Mouse (Mus musculus) heart, postnatal 0 days (tissue): Measurements from ENCODE around the gene Shank1. TPM values are rescaled to one million over a fixed set of nuclear protein-coding genes. Genes with fewer than 3 reads are reported as not detected.
A peak's percentile ranks its signal among the peaks of the same experiment; 100 is the strongest.

ENCODE experiments used
- ATAC-seq: fragments of 200-750 bp; cut with Nextera tagmentation; 2 replicates; pipeline ENCODE4 v1.8.0; 2017; ENCODE audit warnings: low read depth, moderate number of reproducible peaks, moderate library complexity; ENCODE audit not compliant: insufficient read depth
- DNase-seq: peaks from one replicate; pipeline ENCODE4 v3.0.0-alpha.2; 2016; ENCODE audit warnings: low spot score
- H3K27ac ChIP-seq: fragments of 300-500 bp; sonication (generic); 2 replicates; pipeline ENCODE4 v1.5.1; 2014; ENCODE audit warnings: low read depth, mild to moderate bottlenecking
- H3K27me3 ChIP-seq: fragments of 300-500 bp; sonication (generic); 2 replicates; pipeline ENCODE4 v1.6.1; 2014; ENCODE audit warnings: low read length, mixed read lengths; ENCODE audit not compliant: control insufficient read depth, insufficient read depth
- H3K36me3 ChIP-seq: fragments of 300-500 bp; sonication (generic); replicated peaks from 2 replicates; pipeline ENCODE4 v1.6.1; 2014; ENCODE audit warnings: low read length, mixed read lengths; ENCODE audit not compliant: control insufficient read depth, insufficient read depth
- H3K4me1 ChIP-seq: fragments of 300-500 bp; sonication (generic); 2 replicates; pipeline ENCODE4 v1.6.1; 2014; ENCODE audit warnings: antibody characterized with exemption; ENCODE audit not compliant: control insufficient read depth, insufficient read depth
- H3K4me2 ChIP-seq: fragments of 300-500 bp; sonication (generic); 2 replicates; pipeline ENCODE4 v1.6.1; 2014; ENCODE audit warnings: low read depth, mild to moderate bottlenecking, low read length, moderate library complexity
- H3K4me3 ChIP-seq: fragments of 300-500 bp; sonication (generic); 2 replicates; pipeline ENCODE4 v1.5.1; 2014; ENCODE audit warnings: low read depth, low read length
- H3K9ac ChIP-seq: fragments of 300-500 bp; sonication (generic); replicated peaks from 2 replicates; pipeline ENCODE4 v1.6.1; 2014; ENCODE audit warnings: low read depth, low read length, mixed read lengths
- H3K9me3 ChIP-seq: fragments of 300-500 bp; sonication (generic); replicated peaks from 2 replicates; pipeline ENCODE4 v1.6.1; 2016; ENCODE audit warnings: low read length; ENCODE audit not compliant: control insufficient read depth
- CTCF ChIP-seq: IDR thresholded peaks from 2 replicates; pipeline ENCODE4 v1.5.1; 2016; ENCODE audit warnings: antibody characterized with exemption, control low read depth, low read depth
- EP300 ChIP-seq: IDR thresholded peaks from 2 replicates; pipeline ENCODE4 v1.6.1; 2016; ENCODE audit warnings: antibody characterized with exemption, low read depth
- WGBS: fragments of 180-500 bp; shearing (Covaris S2); extraction: QIAGEN DNeasy Blood & Tissue Kit; methylation state at CpG from one replicate; pipeline ENCODE4 v1.1.7; 2014; 5-methylcytosine and 5-hydroxymethylcytosine counted together
- polyA plus RNA-seq: library from polyadenylated mRNA; unstranded; fragments of >200 nt; fragmentation: Nextera tagmentation; extraction: Ambion mirVana; gene quantifications from 2 replicates; pipeline ENCODE4 v1.2.1, GENCODE M21; 2015
- total RNA-seq: library from RNA; depleted of rRNA; stranded (reverse); fragments of >200 nt; gene quantifications from 2 replicates; pipeline ENCODE4 v1.2.3, GENCODE M21; 2014; ENCODE audit warnings: low replicate concordance; rRNA removed

The Shank1 gene
- total and polyA plus RNA-seq, 2 experiments from 2014 or later, result 0.36 to 0.61 TPM

DNA sequence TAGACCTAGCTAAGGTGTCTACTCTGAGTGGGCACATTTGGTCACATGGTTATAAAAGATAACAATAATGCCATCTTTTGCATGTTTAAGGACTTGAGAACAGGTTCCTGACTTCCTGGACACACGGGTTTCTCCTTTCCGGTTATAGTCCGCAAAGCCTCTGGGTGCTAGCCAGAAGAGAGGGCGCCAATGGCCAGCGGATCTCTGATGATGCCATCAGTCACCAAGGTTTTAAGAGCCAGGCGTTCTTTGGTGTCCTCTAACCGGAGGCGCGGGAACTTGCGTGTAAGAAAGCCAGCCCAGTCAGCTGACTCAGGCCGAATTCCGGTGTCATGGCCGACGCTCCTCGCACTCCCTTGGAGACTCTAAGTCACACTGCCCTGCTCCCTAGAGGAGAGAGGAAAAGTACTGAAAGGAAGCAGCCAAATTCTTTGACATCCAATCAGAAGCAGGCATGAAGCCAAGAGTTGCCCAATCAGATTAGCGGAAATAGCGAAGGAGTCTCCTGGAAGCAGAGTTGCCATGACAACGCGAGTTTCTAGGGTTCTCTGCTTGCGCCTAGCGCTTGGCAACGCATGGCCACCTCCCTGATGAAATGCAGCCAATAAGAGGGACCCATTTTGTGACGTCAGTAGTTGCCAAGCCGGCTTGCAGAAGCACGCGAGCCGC is 95.4 kb downstream of the Shank1 start:
- Histone ChIP-seq H3K27ac (no peak overlapping the region), H3K4me1 (no peaks in the 10 kb centered on the region), H3K27me3 (0 out of 2 replicates have a peak, but pooled peaks cover 9% of the 10 kb centered on the region), H3K4me3 (peak overlapping the region; percentile 37), H3K9ac (no peak overlapping the region), H3K36me3 (no peaks in the 10 kb centered on the region), H3K4me2 (peak overlapping the region; percentile 54), H3K9me3 (no peaks in the 10 kb centered on the region)
- DNase-seq, result peak; percentile 95
- WGBS, result 1% methylated on average over 27 of the region's 27 CpGs
- ATAC-seq, result peak; percentile 90
- TF ChIP-seq EP300 (no peak), CTCF (no peak)

DNA sequence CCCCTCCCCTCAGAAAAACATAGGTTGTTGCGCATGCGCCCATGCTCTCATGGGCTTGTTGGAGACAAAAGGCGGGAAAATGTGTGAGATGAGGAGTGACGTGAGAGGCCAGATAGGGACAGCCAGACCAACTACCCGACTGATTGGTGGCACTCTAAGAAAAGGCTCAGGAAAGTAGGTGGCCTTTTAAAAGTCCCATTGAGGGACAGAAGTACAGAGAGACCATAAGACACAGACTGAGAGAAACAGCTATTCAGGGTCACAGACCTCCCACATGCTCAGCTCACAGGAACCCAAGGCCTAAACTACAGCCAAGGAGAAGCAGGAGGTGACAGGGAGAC is 95.9 kb downstream of the Shank1 start:
- Histone ChIP-seq H3K36me3 (no peaks in the 10 kb centered on the region), H3K9ac (no peak overlapping the region), H3K4me2 (no peak overlapping the region), H3K4me1 (no peaks in the 10 kb centered on the region), H3K27me3 (0 out of 2 replicates have a peak, but pooled peaks cover 8% of the 10 kb centered on the region), H3K4me3 (peak overlapping the region; percentile 37; the same call in 1 of the 2 replicates), H3K9me3 (no peaks in the 10 kb centered on the region), H3K27ac (no peak overlapping the region)
- no peak for DNase-seq
- TF ChIP-seq EP300 (no peak), CTCF (no peak)
- ATAC-seq, result no peak; the same call in 1 of the 2 replicates
- under 1% methylated on average over 5 of the region's 5 CpGs for WGBS

Other genes starting within 250 kb of the Shank1 start
- gene Klk1b21, start 207.9 kb upstream of the Shank1 start, total RNA-seq, result not detected in 2 replicates
- not detected in 2 replicates for gene Klk1b21, start 207.9 kb upstream of the Shank1 start, polyA plus RNA-seq
- not detected in 2 replicates for gene Klk1b22, start 197.6 kb upstream of the Shank1 start, total RNA-seq
- gene Klk1b22, start 197.6 kb upstream of the Shank1 start, polyA plus RNA-seq, result not detected in 2 replicates
- not detected in 2 replicates for gene Klk1b16, start 173.5 kb upstream of the Shank1 start, total RNA-seq
- gene Klk1b16, start 173.5 kb upstream of the Shank1 start, polyA plus RNA-seq, result not detected in 2 replicates
- not detected in 2 replicates for gene Klk1b24, start 122.0 kb upstream of the Shank1 start, total RNA-seq
- not detected in 2 replicates for gene Klk1b24, start 122.0 kb upstream of the Shank1 start, polyA plus RNA-seq
- not detected in 2 replicates for gene Klk1b3, start 112.1 kb upstream of the Shank1 start, total RNA-seq
- not detected in 2 replicates for gene Klk1b3, start 112.1 kb upstream of the Shank1 start, polyA plus RNA-seq
- gene Klk1b4, start 102.8 kb upstream of the Shank1 start, total RNA-seq, result not detected in 2 replicates
- not detected in 2 replicates for gene Klk1b4, start 102.8 kb upstream of the Shank1 start, polyA plus RNA-seq
- not detected in 2 replicates for gene Klk1b5, start 94.3 kb upstream of the Shank1 start, total RNA-seq
- gene Klk1b5, start 94.3 kb upstream of the Shank1 start, polyA plus RNA-seq, result not detected in 2 replicates
- not detected in 2 replicates for gene Klk1, start 84.9 kb upstream of the Shank1 start, total RNA-seq
- 0.16 TPM in 1 of 2 replicates, not detected in the other for gene Klk1, start 84.9 kb upstream of the Shank1 start, polyA plus RNA-seq
- gene Gm36864, start 74.1 kb upstream of the Shank1 start, total RNA-seq, result not detected in 2 replicates
- not detected in 2 replicates for gene Gm36864, start 74.1 kb upstream of the Shank1 start, polyA plus RNA-seq
- gene 1700028J19Rik, start 63.6 kb upstream of the Shank1 start, total RNA-seq, result 0.15 and 0.31 TPM in 2 replicates
- 1.2 and 1.3 TPM in 2 replicates for gene 1700028J19Rik, start 63.6 kb upstream of the Shank1 start, polyA plus RNA-seq
- 127 and 130 TPM in 2 replicates for gene 2410002F23Rik, start 63.5 kb upstream of the Shank1 start, total RNA-seq
- gene 2410002F23Rik, start 63.5 kb upstream of the Shank1 start, polyA plus RNA-seq, result 38.1 and 53.1 TPM in 2 replicates
- not detected in 2 replicates for gene Acp4, start 52.9 kb upstream of the Shank1 start, total RNA-seq
- not detected in 2 replicates for gene Acp4, start 52.9 kb upstream of the Shank1 start, polyA plus RNA-seq
- gene Gm15517, start 48.8 kb upstream of the Shank1 start, total RNA-seq, result not detected in 2 replicates
- gene Gm15517, start 48.8 kb upstream of the Shank1 start, polyA plus RNA-seq, result not detected in 2 replicates
- 1.4 and 1.7 TPM in 2 replicates for gene Clec11a, start 3.4 kb upstream of the Shank1 start, total RNA-seq
- gene Clec11a, start 3.4 kb upstream of the Shank1 start, polyA plus RNA-seq, result 1.00 and 1.3 TPM in 2 replicates
- gene Syt3, start 73.8 kb downstream of the Shank1 start, total RNA-seq, result 0.58 and 3.1 TPM in 2 replicates
- 0.81 and 0.86 TPM in 2 replicates for gene Syt3, start 73.8 kb downstream of the Shank1 start, polyA plus RNA-seq
- gene 1700008O03Rik, start 75.6 kb downstream of the Shank1 start, total RNA-seq, result not detected in 2 replicates
- 0.14 and 0.52 TPM in 2 replicates for gene 1700008O03Rik, start 75.6 kb downstream of the Shank1 start, polyA plus RNA-seq
- gene Lrrc4b, start 118.8 kb downstream of the Shank1 start, total RNA-seq, result 55.6 and 89.5 TPM in 2 replicates
- gene Lrrc4b, start 118.8 kb downstream of the Shank1 start, polyA plus RNA-seq, result 2.8 TPM in 2 replicates
- 7.5 TPM in 1 of 2 replicates, not detected in the other for gene Aspdh, start 155.1 kb downstream of the Shank1 start, total RNA-seq
- 0.40 and 0.86 TPM in 2 replicates for gene Aspdh, start 155.1 kb downstream of the Shank1 start, polyA plus RNA-seq
- gene Josd2, start 157.7 kb downstream of the Shank1 start, total RNA-seq, result 123 and 143 TPM in 2 replicates
- 91.2 and 105 TPM in 2 replicates for gene Josd2, start 157.7 kb downstream of the Shank1 start, polyA plus RNA-seq
- 206 and 212 TPM in 2 replicates for gene Emc10, start 186.3 kb downstream of the Shank1 start, total RNA-seq
- gene Emc10, start 186.3 kb downstream of the Shank1 start, polyA plus RNA-seq, result 67.0 and 73.2 TPM in 2 replicates
- gene Fam71e1, start 186.3 kb downstream of the Shank1 start, total RNA-seq, result 3.2 and 4.3 TPM in 2 replicates
- gene Fam71e1, start 186.3 kb downstream of the Shank1 start, polyA plus RNA-seq, result 11.4 and 12.5 TPM in 2 replicates
- gene Mybpc2, start 214.4 kb downstream of the Shank1 start, total RNA-seq, result 3.3 and 4.5 TPM in 2 replicates
- 2.5 and 2.6 TPM in 2 replicates for gene Mybpc2, start 214.4 kb downstream of the Shank1 start, polyA plus RNA-seq
- gene Spib, start 221.8 kb downstream of the Shank1 start, total RNA-seq, result 1.2 and 2.6 TPM in 2 replicates
- 0.11 and 0.12 TPM in 2 replicates for gene Spib, start 221.8 kb downstream of the Shank1 start, polyA plus RNA-seq
- 36.1 and 41.8 TPM in 2 replicates for gene Pold1, start 238.6 kb downstream of the Shank1 start, total RNA-seq
- 18.3 and 18.9 TPM in 2 replicates for gene Pold1, start 238.6 kb downstream of the Shank1 start, polyA plus RNA-seq
- gene Nr1h2, start 243.7 kb downstream of the Shank1 start, total RNA-seq, result 60.9 and 70.3 TPM in 2 replicates
- gene Nr1h2, start 243.7 kb downstream of the Shank1 start, polyA plus RNA-seq, result 50.1 and 51.3 TPM in 2 replicates